Mouse (Mus musculus): ENCODE measurements around the gene Rnf32.

DNA sequence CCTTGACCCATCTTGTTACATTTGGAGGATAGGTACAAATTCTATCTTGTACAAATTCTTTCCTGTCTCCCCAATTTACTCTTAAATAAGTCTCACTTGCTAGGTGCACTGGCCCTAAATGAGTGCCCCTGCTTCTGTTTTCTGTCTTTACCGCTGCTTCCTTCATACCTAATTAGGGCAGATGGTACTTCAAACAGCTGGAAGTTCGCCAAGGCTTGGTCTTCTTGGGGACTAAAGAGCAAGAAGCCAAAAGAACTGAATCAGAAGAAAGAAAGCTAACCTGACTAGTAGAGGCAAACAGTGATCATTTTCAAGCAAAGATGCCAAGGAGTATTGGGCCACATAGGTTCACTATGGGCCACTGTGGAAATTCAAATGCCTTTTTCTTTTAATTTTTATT lies 77.6 kb downstream of the Rnf32 start:
- TF ChIP-seq CTCF (IDR thresholded peaks at IDR 0.05; ENCODE audit: control insufficient read depth, insufficient read depth, insufficient replicate concordance, low read depth, low read length) (no peak), POLR2A (IDR thresholded peaks at IDR 0.05; ENCODE audit: control insufficient read depth, low read depth, low read length) (no peak)
